Mouse (Mus musculus) left cerebral cortex, adult 9 months (tissue): ENCODE results near the gene Cry2.
"Not testable (repeated sequence)": the region's sequence is repeated elsewhere in the genome, so short reads cannot be mapped to it uniquely, and the experiment has no call there.

Experiments used
- DNase-seq, 2 experiments: peaks; one replicate each; pipeline ENCODE4 v3.0.0; 2022; ENCODE audit warnings: low spot score in 2 of 2

The Cry2 gene

DNA sequence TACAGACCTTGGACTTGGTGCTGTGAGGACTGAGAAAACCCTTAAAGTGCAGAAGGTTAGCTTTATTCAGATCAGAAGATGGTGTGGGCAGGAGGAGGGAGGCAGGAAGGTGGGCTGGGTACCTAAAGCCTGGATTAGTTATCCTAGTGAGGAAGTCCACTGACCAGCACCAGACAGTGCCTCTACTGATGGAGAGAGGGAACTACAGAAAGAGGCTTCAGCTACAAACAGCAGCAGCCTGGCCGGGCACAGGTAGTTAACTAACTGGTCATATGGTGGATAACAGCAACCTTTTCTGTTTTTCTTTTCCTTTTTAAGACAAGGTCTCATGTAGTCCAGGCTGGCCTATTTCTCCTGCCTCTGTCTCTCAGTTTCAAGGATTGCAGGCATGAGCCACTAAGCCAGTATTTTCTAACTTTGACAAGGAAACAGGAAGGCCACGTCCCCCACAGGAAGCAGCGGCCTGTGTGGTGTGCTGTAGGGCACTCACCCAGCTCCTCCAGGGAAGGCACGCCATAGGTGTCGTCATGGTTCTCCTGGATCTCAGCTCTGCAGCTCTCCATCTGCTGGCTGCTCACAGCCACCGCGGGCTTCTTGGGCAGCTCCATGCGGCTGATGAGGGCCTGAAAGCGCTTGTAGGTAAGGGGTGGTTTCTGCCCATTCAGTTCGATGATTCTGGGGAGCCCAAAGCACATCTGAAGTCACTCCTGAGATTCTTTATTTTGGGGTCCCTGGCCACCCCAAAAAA lies 11.3 kb downstream of the Cry2 start:
- DNase-seq = no peak

DNA sequence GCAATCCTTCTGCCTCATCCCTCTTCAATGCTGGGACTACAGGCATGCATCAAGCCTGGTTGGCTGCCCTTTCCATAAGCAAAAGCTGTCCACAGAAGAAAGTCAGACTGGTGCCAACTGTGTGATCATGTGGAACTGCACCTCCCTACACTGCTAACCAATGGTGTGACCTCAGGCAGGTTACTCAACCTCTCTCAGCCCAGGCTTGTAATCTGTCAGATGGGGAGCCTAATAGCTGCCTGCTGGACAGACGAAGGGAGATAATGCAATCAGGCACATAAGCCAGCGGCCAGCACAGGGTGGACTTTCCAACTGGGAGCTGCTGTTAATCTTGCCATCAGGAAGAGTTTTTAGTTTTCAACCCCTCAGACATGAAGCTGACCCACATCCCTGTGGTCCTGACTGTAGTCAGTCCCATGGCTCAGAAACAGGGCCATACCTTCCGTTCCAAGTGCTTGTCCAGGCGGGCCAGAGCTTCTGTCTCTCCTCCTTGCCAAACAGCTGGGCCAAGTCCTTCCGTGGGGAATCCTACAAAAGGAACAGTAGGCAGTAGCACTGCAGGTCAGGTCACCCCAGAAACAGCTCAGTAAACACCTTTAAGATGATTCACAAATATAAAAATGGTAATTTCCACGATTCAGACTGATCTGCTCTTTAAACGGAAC lies 12.0 kb downstream of the Cry2 start:
- DNase-seq = no peak

DNA sequence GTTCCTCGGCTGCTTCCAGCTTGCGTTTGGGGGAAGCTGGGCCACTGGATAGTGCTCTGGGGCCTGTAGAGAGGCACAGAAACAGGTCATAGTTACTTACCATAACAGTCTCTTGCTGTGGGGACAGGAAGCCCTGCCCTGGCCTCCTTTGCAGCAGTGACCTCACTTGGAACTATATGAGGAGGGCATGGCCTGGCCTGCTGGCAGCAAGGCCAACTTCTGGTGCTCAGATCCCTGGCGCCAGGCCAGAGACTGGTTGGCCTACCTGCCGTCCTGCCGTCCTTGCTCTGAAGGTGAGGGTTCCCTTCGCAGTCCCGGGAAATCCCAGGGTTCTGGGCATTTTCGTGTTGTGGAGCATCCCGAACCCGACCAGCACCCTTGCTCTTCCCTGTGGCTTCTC lies 22.1 kb downstream of the Cry2 start:
- DNase-seq = no peak

DNA sequence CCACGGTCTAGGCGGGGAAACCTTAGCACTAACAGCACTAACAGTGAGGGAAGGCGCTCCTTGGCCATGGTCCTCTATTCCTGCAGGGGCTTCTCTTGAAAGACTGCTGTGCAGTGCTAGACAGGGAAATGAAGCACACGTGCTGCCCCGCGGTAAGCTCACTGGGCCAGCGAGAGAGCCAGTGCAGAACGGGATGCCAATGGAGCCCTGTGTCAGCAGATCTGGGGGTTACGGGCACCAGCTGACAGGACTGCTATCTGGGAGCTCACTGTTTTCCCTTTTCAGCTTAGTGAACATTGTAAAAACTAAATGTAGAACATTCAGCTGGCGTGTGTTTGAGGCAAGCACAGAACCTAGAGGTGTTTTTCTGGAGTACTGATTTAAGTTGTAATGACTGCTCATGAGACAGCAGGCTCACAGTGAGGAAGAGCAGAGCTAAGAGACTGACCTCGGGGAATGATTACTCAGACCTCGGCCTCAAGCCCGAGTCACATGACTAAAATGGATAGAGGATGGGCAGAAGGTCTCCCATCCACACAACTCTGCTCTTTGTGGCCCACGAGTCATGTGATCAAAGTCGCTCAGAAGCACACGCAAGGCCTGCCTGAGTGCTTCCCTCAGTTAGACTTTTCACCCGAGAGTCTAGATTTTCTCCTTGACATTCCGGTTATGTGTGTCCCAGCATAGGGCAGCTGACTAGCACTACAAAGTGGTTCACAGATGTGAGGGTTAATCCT lies 25.4 kb downstream of the Cry2 start:
- DNase-seq = no peak

DNA sequence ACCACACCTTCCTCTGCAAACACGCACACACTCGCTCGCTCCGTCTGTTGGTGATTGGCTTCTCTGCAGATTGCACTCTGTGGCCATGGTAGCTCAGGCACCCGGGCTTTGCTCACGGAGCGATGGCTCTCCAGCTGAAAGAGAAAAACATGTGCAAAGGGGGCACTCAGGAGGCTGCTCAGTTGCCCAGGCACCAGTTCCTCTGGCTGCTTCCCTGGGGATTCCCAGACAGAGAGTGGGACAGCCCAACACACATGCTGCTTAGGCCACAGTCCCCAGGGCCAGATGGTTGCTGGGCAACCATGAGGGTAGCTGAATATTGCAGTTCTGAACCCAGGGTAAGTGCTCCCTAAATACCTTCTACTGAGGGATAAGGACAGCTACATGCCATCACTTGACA lies 28.2 kb downstream of the Cry2 start:
- no peak for DNase-seq

DNA sequence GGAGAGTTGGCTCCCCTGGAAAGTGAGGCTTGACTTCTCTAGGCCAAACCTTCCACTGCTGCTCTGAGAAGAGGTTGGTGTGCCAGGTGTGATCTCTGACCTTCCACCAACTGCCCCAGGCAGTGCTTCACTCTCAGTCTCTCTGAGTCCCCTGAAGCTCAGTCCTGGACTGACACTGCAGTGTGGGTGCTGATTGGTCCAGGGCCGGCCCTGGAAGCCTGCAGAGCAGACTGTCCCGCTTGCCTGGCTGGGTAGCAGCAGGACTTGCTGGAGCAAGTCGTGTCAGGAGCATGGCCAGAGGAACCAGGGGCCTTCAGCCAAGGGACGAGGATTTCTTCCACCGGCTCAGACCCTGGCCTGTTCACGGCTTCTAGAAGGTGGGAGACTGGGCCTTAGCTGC lies 29.1 kb downstream of the Cry2 start:
- no peak for DNase-seq

DNA sequence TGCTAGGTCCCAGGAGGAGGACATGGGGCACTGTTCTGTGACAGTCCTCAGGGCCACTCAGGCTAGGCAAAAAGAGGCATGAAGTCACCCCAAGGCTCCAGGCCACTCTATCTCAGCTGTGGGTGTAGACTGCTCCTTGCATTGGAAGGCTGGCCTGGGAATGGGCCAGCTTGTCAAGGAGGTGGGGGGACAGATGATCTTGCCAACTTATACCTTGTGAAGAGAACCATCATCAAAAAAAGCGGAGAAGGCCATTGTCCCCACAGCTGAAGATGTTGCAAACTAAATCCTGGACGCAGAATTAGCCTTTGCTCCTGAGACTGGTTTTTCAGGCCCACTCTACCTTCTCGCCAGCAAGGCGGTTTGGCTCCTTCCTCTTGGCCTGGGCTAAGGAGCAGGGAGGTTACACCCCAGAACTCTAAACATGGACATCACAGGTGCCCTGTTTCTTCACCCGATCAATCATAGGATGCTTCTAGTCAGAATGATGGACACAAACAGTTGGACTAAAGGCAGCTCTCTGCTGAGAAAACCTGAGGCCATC lies 30.0 kb downstream of the Cry2 start:
- DNase-seq = no peak

DNA sequence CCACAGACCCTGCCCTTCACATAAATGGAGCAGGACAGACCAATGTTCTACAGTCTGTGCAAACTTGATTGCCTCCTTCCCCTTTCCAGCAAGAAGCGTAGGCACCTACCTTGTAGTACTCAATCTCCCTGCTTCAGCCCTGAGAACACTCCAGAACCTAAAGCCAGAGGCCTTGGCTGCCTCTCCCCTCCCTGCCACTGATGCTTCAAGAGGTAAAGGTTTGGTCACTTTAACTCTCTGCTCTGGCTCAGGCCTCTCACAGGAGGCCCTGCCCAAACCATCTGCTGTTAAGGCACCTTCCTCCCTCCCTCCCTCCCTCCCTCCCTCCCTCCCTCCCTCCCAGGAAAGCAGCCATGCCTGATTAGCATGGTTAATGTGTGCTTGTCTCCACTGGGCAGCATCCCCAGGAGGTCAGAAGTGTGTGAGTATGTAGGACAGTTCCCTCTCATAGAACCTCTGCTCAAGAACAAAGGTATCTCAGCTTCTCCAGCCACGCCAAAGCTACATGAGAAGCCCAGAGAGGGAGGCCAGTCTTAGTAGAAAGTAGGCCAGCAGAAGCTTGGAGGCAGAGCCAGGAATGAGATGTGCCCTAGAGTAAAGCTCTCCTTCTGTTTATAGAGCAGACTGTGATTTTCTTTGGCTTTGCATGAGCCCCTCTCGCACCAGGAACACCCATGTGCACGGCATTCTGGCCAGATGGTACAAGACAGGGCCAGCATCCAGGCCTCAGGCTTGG lies 31.1 kb downstream of the Cry2 start:
- no peak for DNase-seq

DNA sequence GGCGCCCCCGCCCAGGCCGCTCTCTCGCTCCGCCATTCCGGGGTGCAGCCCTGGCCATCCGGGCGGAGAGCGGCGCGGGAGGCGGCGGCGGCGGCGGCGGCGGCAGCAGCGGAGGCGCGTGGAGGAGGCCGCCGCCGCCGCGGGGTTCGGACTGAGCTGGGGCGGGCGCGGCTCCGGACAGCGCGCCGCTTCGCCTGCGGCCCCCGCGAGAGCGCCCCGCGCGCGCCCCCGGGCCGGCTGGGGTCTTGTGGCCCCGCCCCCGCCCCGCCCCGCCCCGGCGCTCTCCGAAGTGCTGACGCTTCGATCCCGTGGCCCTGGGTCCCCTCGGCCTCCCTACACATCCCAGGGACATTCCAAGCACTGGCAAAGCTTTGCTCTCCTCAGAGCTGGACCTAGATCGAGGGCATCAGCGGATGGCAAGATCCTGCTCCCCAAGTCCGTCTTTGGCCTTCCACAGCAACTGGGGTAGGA lies 32.7 kb downstream of the Cry2 start, which contains the start of gene Mapk8ip1:
Mapk8ip1 (minus strand) TSS at position 173 of the 471 bp plus-strand sequence.
- no peak for DNase-seq

DNA sequence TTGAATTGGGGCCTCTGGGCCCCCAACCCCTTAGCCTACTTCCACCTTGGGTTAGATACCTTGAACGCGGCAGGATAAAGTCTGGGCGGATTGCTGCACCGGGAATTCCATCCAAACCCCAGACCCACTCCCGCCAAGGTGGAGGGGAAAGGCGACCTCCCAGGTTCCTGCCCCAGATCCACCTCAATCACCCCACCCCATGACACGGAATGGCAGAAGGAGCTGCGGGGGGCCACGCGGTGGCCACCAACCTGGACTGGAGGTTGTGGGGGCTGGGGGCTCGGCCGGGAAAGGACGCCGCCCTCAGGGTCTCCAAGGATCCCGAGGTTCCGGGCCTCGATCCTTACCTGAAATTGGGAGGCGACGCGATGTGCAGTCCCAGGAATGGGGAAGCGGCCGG lies 33.2 kb downstream of the Cry2 start:
- DNase-seq = no peak

DNA sequence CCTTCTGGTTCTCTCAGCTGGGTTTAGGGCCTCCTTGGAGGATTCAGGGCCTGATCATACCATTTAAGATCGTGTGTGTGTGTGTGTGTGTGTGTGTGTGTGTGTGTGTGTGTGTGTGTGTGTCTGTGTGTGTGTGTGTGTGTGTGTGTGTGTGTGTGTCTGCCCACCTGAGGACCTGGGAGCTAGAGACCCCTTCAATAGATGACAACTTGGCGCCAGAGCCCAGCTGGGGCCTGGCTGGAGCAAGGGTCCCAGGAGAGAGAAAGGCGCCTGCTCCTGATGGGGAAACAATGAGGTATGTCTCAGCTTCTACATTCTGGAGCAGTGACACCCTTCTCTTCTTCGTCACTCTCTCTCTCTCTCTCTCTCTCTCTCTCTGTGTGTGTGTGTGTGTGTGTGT lies 34.0 kb downstream of the Cry2 start:
- DNase-seq = not testable (repeated sequence)

DNA sequence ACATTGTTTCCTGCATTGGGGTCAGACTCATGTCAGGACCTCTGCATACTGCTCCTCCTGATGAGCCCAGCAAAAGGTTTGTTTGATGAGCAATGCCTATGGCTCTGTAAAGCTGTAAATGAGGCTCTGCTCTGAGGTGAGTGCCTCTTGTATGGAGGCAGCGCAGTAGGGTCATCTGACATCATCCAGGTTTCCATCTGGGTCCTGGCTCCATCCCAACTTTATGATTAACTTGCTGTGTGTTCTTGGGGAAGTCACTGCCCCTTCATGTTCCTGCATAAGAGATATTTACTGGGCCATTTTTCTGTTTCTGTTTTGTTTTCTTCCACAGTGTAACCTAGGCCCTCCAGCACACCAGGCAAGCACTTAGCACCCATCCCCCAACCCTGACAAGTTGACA lies 36.4 kb downstream of the Cry2 start:
- DNase-seq = no peak

DNA sequence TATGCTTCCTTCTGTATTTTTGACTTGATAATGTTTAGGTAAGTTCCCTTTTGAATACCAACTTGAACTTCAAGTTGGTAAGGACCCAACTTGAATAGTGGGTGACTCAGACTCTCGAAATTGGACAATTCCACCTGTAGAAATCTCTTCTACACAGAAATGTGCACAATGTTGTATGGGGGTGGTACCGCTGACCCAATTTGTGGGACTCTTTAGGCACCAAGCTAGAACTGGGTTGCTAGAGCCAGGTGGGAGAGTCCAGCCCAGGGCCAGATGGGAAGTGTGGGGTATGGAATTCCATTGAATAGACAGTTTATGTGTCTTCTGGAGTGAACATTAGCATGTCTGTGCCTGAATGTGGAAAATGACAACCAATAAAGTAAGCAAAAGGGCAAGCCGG lies 38.3 kb downstream of the Cry2 start:
- no peak for DNase-seq

DNA sequence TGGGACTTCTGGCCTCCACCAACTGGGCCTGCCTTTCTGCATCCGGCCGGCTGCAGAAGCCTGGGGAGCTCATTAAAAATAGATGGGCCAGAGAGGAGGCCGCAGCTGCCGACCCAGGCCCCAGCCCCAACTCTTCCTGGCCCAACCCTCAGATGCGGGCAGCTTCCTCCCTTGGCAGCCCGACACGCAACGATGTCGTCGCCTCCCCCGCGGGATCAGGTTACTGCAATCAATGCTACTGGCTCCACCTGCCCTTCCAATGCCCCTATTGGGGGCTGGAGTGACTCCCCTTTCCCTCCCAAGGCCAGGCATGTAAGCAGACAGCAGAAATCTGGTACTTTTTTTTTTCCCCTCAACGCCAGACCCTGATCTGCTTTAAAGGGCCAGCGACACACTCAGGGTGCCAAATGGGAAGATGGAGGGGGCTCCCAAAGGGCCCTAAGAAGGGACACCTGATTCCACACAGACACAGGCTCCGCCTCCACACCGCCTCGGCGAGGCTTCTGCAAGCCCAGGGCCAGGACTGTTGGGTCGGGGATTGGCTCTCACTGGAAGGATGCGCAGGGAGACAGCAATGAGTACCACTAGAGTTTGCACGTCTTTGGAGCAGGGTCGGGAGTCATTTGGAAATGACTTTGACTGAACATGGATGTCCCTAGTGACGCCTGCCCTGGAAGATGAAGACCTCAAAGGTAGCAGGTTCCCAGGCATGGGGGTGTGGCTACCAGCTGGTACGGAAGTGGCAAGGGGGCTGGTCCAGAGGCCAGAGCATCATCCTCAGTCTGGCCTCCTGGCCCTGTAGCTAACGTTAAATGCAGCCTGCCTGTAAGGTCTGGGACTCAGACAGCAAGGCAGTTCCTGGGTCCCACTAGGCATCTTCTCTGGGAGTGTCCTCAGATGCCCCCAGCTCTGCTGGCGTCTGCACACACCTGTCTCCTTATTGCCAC lies 41.3 kb downstream of the Cry2 start:
- no peak for DNase-seq

DNA sequence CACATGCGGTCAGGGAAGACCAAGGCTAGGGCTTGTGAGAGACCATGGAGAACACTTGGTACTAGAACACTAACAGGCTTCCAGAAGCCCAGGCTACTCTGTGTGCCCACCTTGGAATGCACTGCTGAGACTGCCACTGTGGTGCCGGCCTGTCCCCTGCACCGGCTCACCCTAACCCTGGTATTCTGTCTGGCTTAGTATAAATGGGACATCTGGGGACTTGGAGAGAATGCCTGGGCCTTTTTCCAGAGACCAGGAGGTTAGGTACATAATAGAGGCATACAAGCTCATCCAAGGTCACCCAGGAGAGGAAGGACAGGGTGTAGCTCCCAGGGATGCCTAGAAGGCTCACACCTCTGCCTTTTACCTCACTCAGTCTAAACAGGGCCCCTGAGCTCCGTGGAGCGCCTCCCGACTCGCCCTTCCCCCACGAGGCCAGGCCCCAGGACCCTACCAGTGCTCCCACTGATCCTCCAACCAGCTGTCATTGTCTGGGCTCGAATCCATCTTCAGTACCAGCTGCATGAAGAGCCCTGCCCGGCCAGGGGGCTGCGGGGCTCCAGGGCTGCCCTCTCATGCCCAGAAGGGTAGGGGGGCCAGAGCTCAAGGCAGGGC lies 42.0 kb downstream of the Cry2 start:
- DNase-seq = no peak

DNA sequence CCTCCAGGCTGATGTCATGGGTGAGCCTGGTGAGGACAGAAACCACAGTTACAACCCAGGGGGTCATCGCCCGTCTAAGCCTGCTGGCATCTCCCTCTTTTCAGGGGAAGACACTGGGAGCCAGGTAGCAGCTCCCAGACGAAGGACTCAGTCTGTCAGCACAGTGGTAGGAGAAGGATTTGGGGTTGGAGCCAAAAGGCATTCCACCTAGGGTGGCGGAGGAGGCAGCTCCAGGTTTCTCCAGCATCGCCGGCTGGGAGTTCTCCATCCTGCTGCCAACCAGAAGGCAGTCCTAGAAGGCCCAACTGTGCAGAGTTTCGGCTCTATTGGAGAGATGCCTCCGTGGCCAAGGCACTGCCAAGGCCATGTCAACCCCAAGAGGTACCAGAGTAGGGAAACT lies 42.7 kb downstream of the Cry2 start:
- peak in 1 of 2 experiments; percentile 64 for DNase-seq

DNA sequence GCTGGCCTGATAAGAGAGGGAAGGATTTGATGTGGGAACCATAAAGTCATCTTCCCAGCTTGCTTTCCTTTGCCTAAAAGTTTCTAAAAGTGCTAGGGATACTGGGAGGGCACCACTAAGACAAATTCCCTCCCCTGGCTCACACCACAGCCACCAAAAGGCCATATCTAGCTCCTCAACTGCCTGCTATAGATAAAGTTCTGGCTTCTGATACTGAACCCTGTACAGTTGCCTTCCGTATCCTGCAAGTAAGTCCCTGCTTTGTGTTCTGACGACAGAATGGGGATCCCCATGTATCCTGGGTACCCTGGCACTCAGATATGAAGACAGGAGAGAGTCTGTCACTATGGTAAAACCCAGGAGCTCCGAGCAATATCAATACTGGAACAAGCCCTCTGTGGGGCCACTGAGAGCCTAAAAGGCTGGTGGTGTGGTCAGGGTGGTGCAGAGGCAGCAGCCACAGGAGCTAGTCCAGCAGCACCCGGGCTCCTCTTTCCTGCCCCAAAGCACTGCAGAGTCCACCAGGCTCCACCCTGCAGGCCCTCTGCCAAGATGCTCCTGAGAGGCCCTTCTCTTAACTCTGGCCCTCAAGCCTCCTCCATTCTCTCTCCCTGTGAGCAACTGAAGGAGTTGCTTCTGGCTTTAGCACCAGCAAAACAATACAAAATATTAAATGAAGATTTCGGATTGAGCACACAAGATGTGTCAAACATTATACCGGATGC lies 43.5 kb downstream of the Cry2 start:
- DNase-seq = no peak

DNA sequence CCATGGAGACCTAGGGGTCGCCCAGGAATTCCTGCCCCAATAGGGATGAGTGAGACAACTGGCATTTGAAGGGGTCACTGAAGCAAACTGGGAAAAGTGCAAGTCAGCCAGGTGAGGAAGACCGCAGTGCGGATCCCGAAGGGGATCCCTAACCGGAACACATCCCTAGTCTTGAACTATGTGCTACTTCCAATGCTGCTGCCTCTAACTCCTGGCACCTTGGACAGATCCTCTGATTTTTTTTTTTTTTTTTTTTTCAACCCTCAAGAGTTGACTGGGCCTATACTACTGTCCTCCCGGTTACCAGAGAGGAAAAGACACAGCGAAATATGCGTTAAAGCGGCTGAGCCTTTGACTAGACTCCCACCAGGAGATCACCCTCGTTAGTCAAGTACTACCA lies 44.2 kb downstream of the Cry2 start:
- DNase-seq = no peak

DNA sequence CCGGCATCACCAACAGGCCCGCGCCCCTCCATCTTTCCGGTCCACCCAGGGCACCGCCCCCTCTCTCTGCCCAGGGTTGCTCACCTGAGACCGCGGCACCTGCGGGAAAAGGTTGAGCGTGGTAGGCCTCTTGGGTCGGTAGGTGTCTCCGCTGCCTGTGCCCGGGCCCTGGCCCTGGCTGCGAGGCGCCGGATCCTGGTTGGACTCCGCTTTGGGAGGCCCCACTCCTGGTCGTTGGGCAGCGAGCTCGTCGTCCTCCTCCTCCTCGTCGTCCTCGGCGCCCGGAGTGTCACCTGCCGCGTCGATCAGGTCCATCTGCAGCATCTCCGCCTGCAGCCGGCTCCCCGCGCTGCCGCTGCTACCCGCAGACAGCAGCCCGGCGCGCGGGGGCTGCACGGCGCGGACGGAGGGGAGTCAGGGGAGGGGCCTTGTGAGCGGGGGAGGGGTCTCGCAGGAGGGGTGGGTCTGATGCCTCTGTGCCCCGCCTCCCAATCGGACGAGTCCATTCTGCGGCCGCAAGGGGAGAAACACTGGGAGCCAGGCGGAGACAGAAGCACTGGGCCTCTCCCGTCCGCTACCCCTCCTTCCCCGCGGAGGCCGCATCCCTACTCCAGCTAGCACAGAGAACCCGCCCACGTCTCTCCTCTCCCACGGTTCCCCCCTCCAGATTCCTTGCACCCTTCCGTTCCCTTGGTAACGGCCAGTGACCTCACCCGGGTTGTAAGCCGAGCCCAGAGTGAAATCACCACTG lies 44.8 kb downstream of the Cry2 start:
- peak; percentile 94 to 96 for DNase-seq
